Mouse (Mus musculus) embryonic facial prominence, embryonic 13.5 days (tissue): ENCODE measurements around the gene Crtc3. TPM values are rescaled to one million over a fixed set of nuclear protein-coding genes. Genes with fewer than 3 reads are reported as not detected.

Experiments
- ATAC-seq: fragments of 200-750 bp; cut with Nextera tagmentation; 2 replicates; pipeline ENCODE4 v1.8.0; 2017; ENCODE audit warnings: low read depth; ENCODE audit not compliant: insufficient number of reproducible peaks, insufficient read depth, low FRiP score, low TSS enrichment
- H3K27ac ChIP-seq: fragments of 300-500 bp; sonication (generic); 2 replicates; pipeline ENCODE4 v1.5.1; 2015; ENCODE audit warnings: moderate library complexity, mild to moderate bottlenecking, inconsistent platforms
- H3K27me3 ChIP-seq: fragments of 300-500 bp; sonication (generic); 2 replicates; pipeline ENCODE4 v1.6.1; 2015; ENCODE audit warnings: mild to moderate bottlenecking, inconsistent platforms
- H3K36me3 ChIP-seq: fragments of 300-500 bp; sonication (generic); 2 replicates; pipeline ENCODE4 v1.6.1; 2015; ENCODE audit warnings: mild to moderate bottlenecking, inconsistent platforms
- H3K4me1 ChIP-seq: fragments of 300-500 bp; sonication (generic); 2 replicates; pipeline ENCODE4 v1.6.1; 2015; ENCODE audit warnings: inconsistent platforms
- H3K4me2 ChIP-seq: fragments of 300-500 bp; sonication (generic); 2 replicates; pipeline ENCODE4 v1.6.1; 2015; ENCODE audit warnings: moderate library complexity, mild to moderate bottlenecking, inconsistent platforms
- H3K4me3 ChIP-seq: fragments of 300-500 bp; sonication (generic); 2 replicates; pipeline ENCODE4 v1.5.1; 2015; ENCODE audit warnings: mild to moderate bottlenecking, inconsistent platforms
- H3K9ac ChIP-seq: fragments of 300-500 bp; sonication (generic); 2 replicates; pipeline ENCODE4 v1.6.1; 2015; ENCODE audit warnings: mild to moderate bottlenecking, inconsistent platforms
- H3K9me3 ChIP-seq: fragments of 300-500 bp; sonication (generic); 2 replicates; pipeline ENCODE4 v1.6.1; 2016; ENCODE audit warnings: inconsistent platforms
- WGBS: fragments of 180-500 bp; shearing (Covaris S2); methylation state at CpG from one replicate; pipeline ENCODE4 v1.1.7; 2015; ENCODE audit warnings: mixed read lengths; 5-methylcytosine and 5-hydroxymethylcytosine counted together
- polyA plus RNA-seq: library from polyadenylated mRNA; unstranded; fragments of >200 nt; fragmentation: Nextera tagmentation; extraction: Ambion mirVana; gene quantifications from 2 replicates; pipeline ENCODE4 v1.2.1, GENCODE M21; 2015

Crtc3 gene
- polyA plus RNA-seq, 1 experiment from 2014 or later = 27.6 TPM

DNA sequence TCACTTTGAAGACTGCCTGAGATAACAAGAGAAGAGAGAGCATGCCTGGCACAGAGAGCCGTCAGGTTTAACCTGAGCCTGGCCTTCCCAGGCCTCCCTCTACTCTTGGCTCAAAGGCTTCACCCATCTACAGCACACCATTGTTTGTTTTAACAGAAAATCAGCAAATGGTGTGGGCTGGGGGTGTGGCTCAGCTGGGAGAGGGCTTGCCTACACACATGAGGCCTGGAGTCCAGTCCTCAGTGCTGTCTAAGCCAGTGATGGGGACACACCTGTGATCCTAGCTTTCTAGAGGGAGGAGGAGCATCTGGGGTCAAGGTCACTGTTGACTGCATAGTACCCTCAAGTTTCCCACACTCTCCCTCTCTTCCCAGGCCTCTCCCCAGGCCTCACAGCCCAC, 6.0 kb downstream of the Crtc3 start:
- H3K27me3 ChIP-seq = no peaks in the 10 kb centered on the region
- H3K27ac ChIP-seq = no peak overlapping the region
- no peak overlapping the region for H3K9ac ChIP-seq
- 54% methylated on average over 1 of the region's 1 CpGs for WGBS
- peaks cover 35% of the 10 kb centered on the region for H3K4me1 ChIP-seq
- 0 out of 2 replicates have a peak, but pooled peaks have one; percentile 12 for ATAC-seq
- H3K36me3 ChIP-seq = no peaks in the 10 kb centered on the region
- H3K9me3 ChIP-seq = no peaks in the 10 kb centered on the region
- no peak overlapping the region for H3K4me3 ChIP-seq
- H3K4me2 ChIP-seq = no peak overlapping the region

DNA sequence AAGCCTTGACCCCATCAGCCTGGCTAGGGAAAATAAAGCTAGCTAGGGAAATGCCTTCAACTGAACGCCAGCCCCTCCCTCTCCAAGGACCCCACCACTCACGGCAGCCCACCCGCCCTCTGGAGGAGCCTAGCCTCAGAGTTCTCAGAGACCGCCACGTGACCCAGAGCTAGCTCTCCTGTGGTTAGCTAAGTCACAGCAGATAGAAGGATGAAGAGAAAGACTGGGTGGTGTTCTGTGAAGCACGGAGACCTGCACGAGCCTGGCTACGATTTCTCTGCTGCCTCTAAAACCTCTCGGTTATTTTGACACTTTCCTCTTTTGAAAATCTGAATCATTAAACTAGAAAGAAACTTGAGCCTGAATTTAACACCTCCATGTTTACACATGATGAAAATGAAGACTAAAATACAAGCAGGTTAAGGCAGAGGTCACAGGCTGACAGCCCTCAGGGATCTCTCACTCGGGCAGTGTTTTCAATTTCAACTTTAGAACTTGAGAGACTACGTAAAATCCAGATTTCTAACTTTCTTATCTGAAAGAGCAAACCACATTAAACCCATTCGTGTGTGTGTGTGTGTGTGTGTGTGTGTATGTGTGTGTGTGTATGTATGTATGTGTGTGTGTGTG, 8.3 kb downstream of the Crtc3 start:
- H3K9me3 ChIP-seq = no peaks in the 10 kb centered on the region
- peak overlapping the region; percentile 5 for H3K4me2 ChIP-seq
- H3K27me3 ChIP-seq = no peaks in the 10 kb centered on the region
- H3K4me3 ChIP-seq = no peak overlapping the region
- WGBS = 12% methylated on average over 12 of the region's 12 CpGs
- H3K36me3 ChIP-seq = peaks cover 7% of the 10 kb centered on the region; the same call in 1 of the 2 replicates
- peaks cover 30% of the 10 kb centered on the region for H3K4me1 ChIP-seq
- H3K27ac ChIP-seq = no peak overlapping the region
- ATAC-seq = no peak
- no peak overlapping the region for H3K9ac ChIP-seq

DNA sequence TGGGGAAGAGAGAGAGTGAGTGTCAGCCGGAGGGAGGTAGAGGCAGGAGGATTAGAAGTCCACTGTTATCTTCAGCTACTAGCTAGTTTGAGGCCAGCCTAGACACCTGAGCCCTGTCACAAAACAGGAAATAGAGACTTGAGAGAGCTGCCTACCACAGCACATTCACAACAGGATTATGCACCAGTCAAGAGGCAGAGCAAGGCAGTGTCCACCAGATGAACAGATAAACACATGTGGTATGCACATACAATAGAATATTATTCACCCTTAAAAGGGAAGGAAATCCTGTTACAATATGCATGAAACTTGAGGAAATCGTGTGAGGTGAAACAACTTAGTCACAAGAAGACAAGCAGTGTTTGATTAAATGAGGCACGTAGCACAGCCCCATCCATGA, 16.4 kb downstream of the Crtc3 start:
- no peak overlapping the region for H3K4me3 ChIP-seq
- H3K36me3 ChIP-seq = peaks cover 16% of the 10 kb centered on the region
- no peaks in the 10 kb centered on the region for H3K9me3 ChIP-seq
- no peak overlapping the region for H3K9ac ChIP-seq
- WGBS = 65% methylated on average over 3 of the region's 3 CpGs
- no peak for ATAC-seq
- peaks cover 29% of the 10 kb centered on the region for H3K4me1 ChIP-seq
- no peaks in the 10 kb centered on the region for H3K27me3 ChIP-seq
- H3K4me2 ChIP-seq = no peak overlapping the region
- H3K27ac ChIP-seq = no peak overlapping the region

DNA sequence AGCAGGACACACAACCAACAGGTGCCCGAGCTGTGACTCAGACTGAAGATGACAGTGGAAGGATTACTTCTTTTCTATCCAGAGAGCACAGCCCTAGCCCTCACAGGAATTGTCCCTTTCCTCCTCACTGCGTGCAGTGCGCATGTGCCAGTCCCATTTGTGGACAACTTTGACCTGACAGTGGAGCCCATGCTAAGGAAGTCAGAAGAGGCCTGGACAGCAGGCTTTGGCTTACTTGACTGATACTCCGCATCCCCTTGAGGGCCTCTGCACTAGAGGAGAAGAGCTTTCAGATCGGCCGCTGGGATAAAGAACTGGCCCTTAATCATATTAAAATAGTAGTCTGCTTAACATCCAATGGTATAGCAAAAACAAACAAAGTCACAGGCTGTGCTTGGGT, 17.8 kb downstream of the Crtc3 start:
- Histone ChIP-seq H3K36me3 (peaks cover 9% of the 10 kb centered on the region), H3K9me3 (no peaks in the 10 kb centered on the region), H3K27me3 (no peaks in the 10 kb centered on the region), H3K4me3 (no peak overlapping the region), H3K4me1 (peaks cover 39% of the 10 kb centered on the region), H3K4me2 (no peak overlapping the region), H3K27ac (no peak overlapping the region), H3K9ac (no peak overlapping the region)
- ATAC-seq = no peak
- WGBS = 85% methylated on average over 6 of the region's 6 CpGs

DNA sequence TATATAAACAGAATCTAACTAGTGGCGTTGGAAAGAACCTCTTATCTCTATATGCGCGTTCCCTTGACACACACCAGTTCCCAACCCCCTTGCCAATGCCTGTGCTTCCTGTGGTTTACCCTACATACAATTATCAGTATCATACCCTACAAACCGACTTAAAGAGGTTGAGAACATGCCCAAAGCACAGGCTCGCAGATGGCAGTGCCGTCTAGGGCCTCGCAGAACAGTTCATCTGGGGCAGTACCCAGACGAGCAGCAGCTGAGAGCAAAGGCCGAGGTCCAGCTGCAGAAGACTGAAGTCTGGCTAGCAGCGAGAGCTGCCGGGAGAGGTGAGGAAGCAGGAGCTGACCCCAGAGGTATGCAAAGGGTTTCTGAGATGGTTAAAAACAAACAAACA, 21.5 kb downstream of the Crtc3 start:
- H3K9me3 ChIP-seq = no peaks in the 10 kb centered on the region
- no peak overlapping the region for H3K9ac ChIP-seq
- no peak overlapping the region for H3K4me3 ChIP-seq
- H3K4me2 ChIP-seq = peak overlapping the region; percentile 22; the same call in 1 of the 2 replicates
- ATAC-seq = no peak
- H3K27me3 ChIP-seq = no peaks in the 10 kb centered on the region
- H3K27ac ChIP-seq = peak overlapping the region; percentile 78
- H3K36me3 ChIP-seq = 0 out of 2 replicates have a peak, but pooled peaks cover 1% of the 10 kb centered on the region
- H3K4me1 ChIP-seq = peaks cover 29% of the 10 kb centered on the region
- WGBS = 43% methylated on average over 11 of the region's 11 CpGs

DNA sequence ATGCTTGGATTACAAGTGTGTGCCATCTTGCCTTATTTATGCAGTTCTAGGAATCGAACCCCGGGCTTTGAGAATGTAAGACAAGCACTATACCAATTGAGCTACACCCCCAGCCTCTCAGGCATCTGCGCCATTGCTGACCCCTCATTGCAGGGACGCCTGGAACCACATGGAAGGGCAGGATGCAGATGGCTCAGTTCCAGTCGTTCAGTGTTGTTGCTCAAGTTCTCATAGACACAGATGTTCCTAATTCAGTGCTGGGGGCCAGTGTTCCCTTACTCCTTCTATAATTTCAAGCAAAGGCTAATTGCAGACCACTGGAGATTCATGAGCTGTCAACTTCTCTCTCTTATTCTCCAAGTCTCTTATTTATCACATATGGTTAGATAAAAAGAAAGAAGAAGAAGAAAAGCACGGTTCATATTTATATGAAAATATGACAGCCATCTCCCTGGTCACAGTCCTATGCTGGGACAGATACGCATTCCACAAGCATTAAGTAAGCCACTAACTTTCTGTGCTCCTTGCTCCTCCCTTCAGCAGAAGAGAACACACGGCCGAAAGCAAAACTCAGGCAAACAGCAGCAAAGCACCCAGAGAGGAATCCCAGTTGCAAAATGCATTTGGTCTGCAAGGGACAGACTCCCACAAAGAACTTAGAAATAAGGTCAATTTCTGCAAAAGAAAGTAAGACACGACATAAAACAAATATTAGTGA, 22.3 kb downstream of the Crtc3 start:
- Histone ChIP-seq H3K36me3 (no peaks in the 10 kb centered on the region), H3K4me2 (peak overlapping the region; percentile 22), H3K27ac (peak overlapping the region; percentile 78), H3K27me3 (no peaks in the 10 kb centered on the region), H3K4me3 (no peak overlapping the region), H3K9ac (no peak overlapping the region), H3K9me3 (no peaks in the 10 kb centered on the region), H3K4me1 (peaks cover 29% of the 10 kb centered on the region)
- 20% methylated on average over 10 of the region's 10 CpGs for WGBS
- ATAC-seq = peak; percentile 62; the same call in 1 of the 2 replicates

DNA sequence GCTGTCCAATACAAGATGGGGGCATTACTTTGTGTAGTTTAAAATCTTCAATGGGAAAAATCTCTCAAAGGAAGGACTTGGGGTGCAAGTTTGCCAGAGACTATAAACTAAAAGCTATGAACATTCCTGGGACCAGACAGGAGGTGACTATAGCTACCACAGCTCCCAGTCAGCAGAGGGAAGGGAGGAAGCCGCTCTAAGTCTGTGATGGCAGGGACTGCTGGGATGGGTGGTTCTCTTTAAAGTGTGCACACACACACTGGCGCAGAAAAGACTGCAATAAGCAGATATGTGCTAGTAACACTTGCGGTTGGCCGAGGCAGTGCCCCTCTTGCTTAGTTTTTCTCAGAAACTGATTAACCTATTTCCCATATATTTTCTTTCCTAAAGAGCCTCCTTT, 27.6 kb downstream of the Crtc3 start:
- Histone ChIP-seq H3K9ac (no peak overlapping the region), H3K27ac (no peak overlapping the region)

DNA sequence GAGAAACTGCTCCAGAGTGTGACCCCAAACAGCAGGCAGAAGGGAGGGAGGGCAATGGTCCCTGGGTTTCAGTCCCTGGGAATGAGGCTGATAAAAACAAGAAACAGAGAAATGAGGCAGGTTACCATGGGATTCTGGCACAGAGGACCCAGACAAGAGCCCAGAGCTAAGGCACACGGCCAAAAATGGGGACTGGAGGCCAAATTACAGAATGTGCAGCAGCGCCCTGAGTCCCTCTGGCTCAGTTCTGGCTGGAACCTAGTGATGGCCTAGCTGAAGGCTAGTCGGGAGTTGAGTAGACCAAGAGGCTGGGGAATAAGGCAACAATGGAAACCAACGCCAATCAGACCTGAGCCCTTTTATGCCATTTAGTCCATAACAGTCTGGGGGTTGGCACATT, 28.1 kb downstream of the Crtc3 start:
- Histone ChIP-seq H3K9ac (no peak overlapping the region), H3K27ac (no peak overlapping the region), H3K27me3 (no peaks in the 10 kb centered on the region), H3K9me3 (no peaks in the 10 kb centered on the region), H3K4me1 (peaks cover 34% of the 10 kb centered on the region), H3K4me2 (no peak overlapping the region), H3K36me3 (0 out of 2 replicates have a peak, but pooled peaks cover 9% of the 10 kb centered on the region), H3K4me3 (no peak overlapping the region)
- ATAC-seq = no peak
- WGBS = 82% methylated on average over 4 of the region's 4 CpGs

More for the DNA sequence above, 27.6 kb downstream of the Crtc3 start:
- Histone ChIP-seq H3K4me1 (peaks cover 34% of the 10 kb centered on the region), H3K4me2 (no peak overlapping the region), H3K4me3 (no peak overlapping the region), H3K36me3 (0 out of 2 replicates have a peak, but pooled peaks cover 9% of the 10 kb centered on the region), H3K9me3 (no peaks in the 10 kb centered on the region), H3K27me3 (no peaks in the 10 kb centered on the region)
- ATAC-seq = no peak
- 91% methylated on average over 4 of the region's 4 CpGs for WGBS

DNA sequence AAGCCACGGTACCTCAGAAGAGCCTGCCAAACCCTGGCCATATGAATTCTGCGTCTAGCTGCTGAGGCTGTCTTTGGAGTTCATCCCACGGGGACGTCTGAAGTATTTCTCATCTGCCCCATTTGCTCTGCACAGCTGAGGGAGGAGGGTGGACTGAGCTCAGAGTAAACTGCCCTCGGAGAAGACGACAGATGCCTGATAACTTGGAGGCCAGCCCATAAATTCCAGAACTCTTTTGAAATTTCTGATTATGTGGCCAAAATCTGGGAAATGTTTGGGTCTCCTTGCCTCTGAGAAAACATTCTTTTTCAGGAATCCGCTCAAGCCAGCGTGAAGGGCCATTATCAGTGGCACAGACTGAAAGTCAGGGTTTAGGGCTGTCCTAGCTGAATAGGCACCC, 30.8 kb downstream of the Crtc3 start:
- Histone ChIP-seq H3K27me3 (no peaks in the 10 kb centered on the region), H3K4me3 (no peak overlapping the region), H3K9me3 (no peaks in the 10 kb centered on the region), H3K4me2 (no peak overlapping the region), H3K27ac (peak overlapping the region; percentile 79), H3K36me3 (0 out of 2 replicates have a peak, but pooled peaks cover 9% of the 10 kb centered on the region), H3K4me1 (peaks cover 52% of the 10 kb centered on the region), H3K9ac (0 out of 2 replicates have a peak overlapping the region, but pooled peaks have one; percentile 16)
- 34% methylated on average over 8 of the region's 8 CpGs for WGBS
- ATAC-seq = no peak

DNA sequence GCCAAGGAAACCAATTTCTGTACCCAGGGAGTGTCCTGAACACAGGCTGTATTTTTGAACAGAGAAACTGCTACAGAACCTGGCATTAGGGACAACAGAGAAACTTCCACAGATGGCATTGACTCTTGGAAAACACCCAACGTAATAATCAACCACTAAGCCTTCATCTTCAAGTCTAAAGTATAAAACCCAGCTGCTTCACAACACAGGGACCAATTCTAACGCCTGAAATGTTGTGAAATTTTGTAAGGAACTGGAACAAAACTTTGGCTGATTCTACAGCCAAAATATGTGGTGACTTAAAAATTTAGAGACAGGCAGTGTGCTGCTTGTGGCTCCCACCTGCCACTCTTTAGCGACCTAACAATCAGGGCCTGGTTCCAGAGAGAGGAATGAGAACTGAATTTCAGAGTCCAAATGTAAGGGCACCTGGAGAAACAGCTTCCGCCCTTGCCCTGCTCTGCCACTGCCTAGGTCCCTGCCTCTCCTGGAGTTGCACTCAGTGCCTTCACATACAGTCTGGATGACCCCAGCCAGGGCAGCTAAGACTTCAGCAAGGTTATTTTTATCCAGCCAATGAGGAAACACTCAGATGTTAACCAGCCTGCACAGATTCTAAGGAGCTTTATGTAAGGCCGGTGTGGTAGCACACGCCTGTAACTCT, 33.2 kb downstream of the Crtc3 start:
- ATAC-seq = no peak
- Histone ChIP-seq H3K27ac (peak overlapping the region; percentile 62), H3K36me3 (0 out of 2 replicates have a peak, but pooled peaks cover 9% of the 10 kb centered on the region), H3K9ac (peak overlapping the region; percentile 21; the same call in 1 of the 2 replicates), H3K9me3 (no peaks in the 10 kb centered on the region), H3K4me2 (no peak overlapping the region), H3K27me3 (no peaks in the 10 kb centered on the region), H3K4me1 (peaks cover 59% of the 10 kb centered on the region), H3K4me3 (no peak overlapping the region)
- 61% methylated on average over 6 of the region's 6 CpGs for WGBS

DNA sequence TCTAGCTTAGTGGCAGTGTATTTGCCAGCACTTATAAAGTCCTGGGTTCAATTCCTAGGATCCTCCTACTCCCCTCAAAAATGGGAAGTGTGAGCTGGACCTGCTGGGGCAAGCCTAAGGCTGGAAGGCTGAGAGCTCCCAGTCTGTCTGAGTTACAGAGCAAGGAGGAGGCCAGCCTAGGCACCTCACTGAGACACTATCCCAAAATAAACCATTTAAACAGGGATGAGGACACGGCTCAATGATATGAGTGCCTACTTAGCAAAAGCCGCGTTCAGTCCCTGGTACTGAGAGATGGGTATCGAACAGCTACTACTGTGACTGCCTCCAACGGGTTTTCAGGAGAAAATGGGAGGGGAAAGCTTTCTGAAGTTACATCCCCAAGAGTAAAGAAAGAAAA, 33.8 kb downstream of the Crtc3 start:
- no peaks in the 10 kb centered on the region for H3K9me3 ChIP-seq
- H3K36me3 ChIP-seq = 0 out of 2 replicates have a peak, but pooled peaks cover 4% of the 10 kb centered on the region
- H3K9ac ChIP-seq = no peak overlapping the region
- ATAC-seq = no peak
- 73% methylated on average over 5 of the region's 5 CpGs for WGBS
- H3K27me3 ChIP-seq = no peaks in the 10 kb centered on the region
- H3K4me2 ChIP-seq = no peak overlapping the region
- peak overlapping the region; percentile 62 for H3K27ac ChIP-seq
- H3K4me3 ChIP-seq = no peak overlapping the region
- H3K4me1 ChIP-seq = peaks cover 58% of the 10 kb centered on the region
